Mouse (Mus musculus): ENCODE results near the gene Tbx2. TPM values are rescaled to one million over a fixed set of nuclear protein-coding genes. Genes with fewer than 3 reads are reported as not detected.

Gene Tbx2
- total and polyA plus RNA-seq, 3 experiments = 5.5 to 7.5 (median 5.7) TPM

DNA sequence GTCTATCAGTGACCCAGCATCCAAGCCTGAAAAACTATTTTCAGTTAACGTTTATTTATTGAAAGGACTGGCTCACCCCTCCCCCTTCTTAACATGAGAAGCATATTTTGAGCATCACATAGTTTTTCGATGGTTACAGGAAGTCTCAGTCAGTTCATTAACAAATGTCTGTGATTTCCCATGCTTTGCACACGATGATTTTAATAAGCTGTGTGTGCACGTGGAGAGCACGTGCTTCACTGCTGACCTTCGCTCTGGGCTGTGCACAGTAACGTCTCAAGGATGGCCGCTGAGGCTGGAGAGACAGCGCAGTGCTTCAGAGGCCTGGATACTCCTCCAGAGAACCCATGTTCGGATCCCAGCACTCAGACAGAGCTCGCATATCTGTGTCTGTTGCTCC is 25.0 kb upstream of the Tbx2 start:
- no peak overlapping the region for H3K9ac ChIP-seq (ENCODE audit: low read depth, low read length)
- intact Hi-C loops (cut with DNase I) = no loop called here

GRCm38 (mm10) chr11:85811229-85811628 is 21.1 kb upstream of the Tbx2 start:
- no peak for DNase-seq
- intact Hi-C loops (cut with DNase I) = no loop called here
- WGBS = 46% methylated on average over 4 of the region's 4 CpGs

More for the DNA sequence above, 25.0 kb upstream of the Tbx2 start:
- 75% methylated on average over 11 of the region's 11 CpGs for WGBS
- Histone ChIP-seq H3K27ac (no peak overlapping the region), H3K79me2 (replicated peaks; ENCODE audit: control insufficient read depth, insufficient read depth, low read length) (no peaks in the 10 kb centered on the region), H3K4me1 (ENCODE audit: control insufficient read depth, insufficient read depth, low read length) (no peaks in the 10 kb centered on the region; the same call in 1 of the 2 replicates), H3K4me3 (no peak overlapping the region), H3K36me3 (ENCODE audit: control insufficient read depth, insufficient read depth, low read length) (no peaks in the 10 kb centered on the region), H3K27me3 (ENCODE audit: control insufficient read depth, insufficient read depth, low read length) (no peaks in the 10 kb centered on the region)
- TF ChIP-seq EP300 (IDR thresholded peaks at IDR 0.05; ENCODE audit: insufficient read depth, low read depth, low read length) = no peak
- TF ChIP-seq POLR2A (IDR thresholded peaks at IDR 0.05; ENCODE audit: insufficient read depth, low read depth, low read length) = no peak
- no peak for TF ChIP-seq CTCF (IDR thresholded peaks at IDR 0.05)
- DNase-seq = no peak

DNA sequence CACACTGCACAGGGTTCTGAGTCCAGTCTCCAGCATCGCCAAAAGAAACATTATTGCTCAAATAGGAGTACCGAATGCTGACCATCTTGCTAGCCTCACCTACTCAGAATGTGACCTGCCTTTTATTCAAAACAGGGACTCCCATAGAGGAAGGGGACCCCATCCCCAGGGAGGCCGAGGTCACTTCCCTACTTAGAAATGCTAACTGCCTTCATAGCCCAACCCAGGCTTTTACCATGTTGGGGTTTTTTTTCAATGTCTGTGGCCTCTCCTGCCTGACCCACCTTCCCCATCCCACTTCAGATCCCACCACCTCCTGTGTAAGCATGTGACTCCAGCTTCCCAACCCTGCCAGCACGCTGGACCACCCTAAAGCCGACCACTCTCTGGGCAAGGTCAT is 20.7 kb upstream of the Tbx2 start:
- H3K4me1 ChIP-seq (ENCODE audit: control insufficient read depth, insufficient read depth, low read length) = no peaks in the 10 kb centered on the region; the same call in 1 of the 2 replicates
- no peak overlapping the region for H3K4me3 ChIP-seq
- WGBS = 88% methylated on average over 5 of the region's 5 CpGs
- H3K36me3 ChIP-seq (ENCODE audit: control insufficient read depth, insufficient read depth, low read length) = no peaks in the 10 kb centered on the region
- no peak overlapping the region for H3K27ac ChIP-seq
- intact Hi-C loops (cut with DNase I) = no loop called here
- H3K79me2 ChIP-seq (replicated peaks; ENCODE audit: control insufficient read depth, insufficient read depth, low read length) = no peaks in the 10 kb centered on the region
- DNase-seq = no peak
- no peaks in the 10 kb centered on the region for H3K27me3 ChIP-seq (ENCODE audit: control insufficient read depth, insufficient read depth, low read length)
- H3K9ac ChIP-seq (ENCODE audit: low read depth, low read length) = no peak overlapping the region
- no peak for TF ChIP-seq POLR2A (IDR thresholded peaks at IDR 0.05; ENCODE audit: insufficient read depth, low read depth, low read length)
- no peak for TF ChIP-seq CTCF (IDR thresholded peaks at IDR 0.05)
- no peak for TF ChIP-seq EP300 (IDR thresholded peaks at IDR 0.05; ENCODE audit: insufficient read depth, low read depth, low read length)

More at GRCm38 (mm10) chr11:85811229-85811628, 21.1 kb upstream of the Tbx2 start:
- Histone ChIP-seq H3K27me3 (ENCODE audit: control insufficient read depth, insufficient read depth, low read length) (no peaks in the 10 kb centered on the region), H3K4me3 (no peak overlapping the region), H3K9ac (ENCODE audit: low read depth, low read length) (no peak overlapping the region), H3K27ac (no peak overlapping the region), H3K36me3 (ENCODE audit: control insufficient read depth, insufficient read depth, low read length) (no peaks in the 10 kb centered on the region), H3K4me1 (ENCODE audit: control insufficient read depth, insufficient read depth, low read length) (no peaks in the 10 kb centered on the region; the same call in 1 of the 2 replicates), H3K79me2 (replicated peaks; ENCODE audit: control insufficient read depth, insufficient read depth, low read length) (no peaks in the 10 kb centered on the region)
- TF ChIP-seq POLR2A (IDR thresholded peaks at IDR 0.05; ENCODE audit: insufficient read depth, low read depth, low read length) = no peak
- no peak for TF ChIP-seq EP300 (IDR thresholded peaks at IDR 0.05; ENCODE audit: insufficient read depth, low read depth, low read length)
- no peak for TF ChIP-seq CTCF (IDR thresholded peaks at IDR 0.05)

DNA sequence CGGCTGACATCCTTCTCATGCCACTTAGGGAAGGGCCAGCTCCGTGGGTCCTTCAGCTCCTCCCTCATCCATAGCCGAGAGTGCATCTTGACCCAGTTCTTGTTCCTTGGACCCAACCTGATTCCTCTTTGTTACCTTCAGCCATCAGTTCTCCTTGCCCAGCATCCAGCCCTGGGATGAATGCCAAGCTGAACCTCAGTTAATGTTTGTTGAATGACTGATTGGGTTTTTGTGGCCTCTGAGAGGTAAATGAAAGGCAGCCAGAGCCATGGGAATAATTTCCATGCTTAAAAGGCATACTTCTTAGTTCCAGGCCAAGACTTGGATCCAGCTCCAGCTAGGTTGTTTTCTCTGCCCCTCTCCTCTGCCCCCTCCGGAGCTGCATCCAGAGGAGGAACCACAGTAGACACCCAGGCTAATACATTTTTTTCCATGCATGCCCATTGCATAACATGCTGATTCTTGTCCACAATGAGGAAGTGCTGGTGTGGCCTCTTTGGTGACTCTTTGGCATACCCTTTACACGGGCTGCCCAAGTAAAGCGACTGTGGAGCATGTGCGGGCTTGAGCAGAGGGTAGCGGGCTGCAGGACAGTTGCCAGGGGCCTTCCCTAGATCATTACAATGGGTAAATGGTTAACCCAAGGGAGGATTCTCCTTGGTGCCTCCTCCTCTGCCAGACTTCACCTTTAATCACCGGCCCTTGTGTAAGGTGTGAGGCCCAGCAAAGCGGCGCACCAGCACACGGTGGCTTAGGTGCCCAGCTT is 20.0 kb upstream of the Tbx2 start:
- WGBS = 93% methylated on average over 12 of the region's 12 CpGs
- Histone ChIP-seq H3K4me3 (no peak overlapping the region), H3K36me3 (ENCODE audit: control insufficient read depth, insufficient read depth, low read length) (no peaks in the 10 kb centered on the region), H3K79me2 (replicated peaks; ENCODE audit: control insufficient read depth, insufficient read depth, low read length) (no peaks in the 10 kb centered on the region), H3K27ac (no peak overlapping the region), H3K27me3 (ENCODE audit: control insufficient read depth, insufficient read depth, low read length) (no peaks in the 10 kb centered on the region), H3K4me1 (ENCODE audit: control insufficient read depth, insufficient read depth, low read length) (no peaks in the 10 kb centered on the region; the same call in 1 of the 2 replicates), H3K9ac (ENCODE audit: low read depth, low read length) (no peak overlapping the region)
- no peak for DNase-seq
- TF ChIP-seq POLR2A (IDR thresholded peaks at IDR 0.05; ENCODE audit: insufficient read depth, low read depth, low read length) (no peak), CTCF (IDR thresholded peaks at IDR 0.05) (no peak), EP300 (IDR thresholded peaks at IDR 0.05; ENCODE audit: insufficient read depth, low read depth, low read length) (no peak)
- intact Hi-C loops (cut with DNase I) = no loop called here

DNA sequence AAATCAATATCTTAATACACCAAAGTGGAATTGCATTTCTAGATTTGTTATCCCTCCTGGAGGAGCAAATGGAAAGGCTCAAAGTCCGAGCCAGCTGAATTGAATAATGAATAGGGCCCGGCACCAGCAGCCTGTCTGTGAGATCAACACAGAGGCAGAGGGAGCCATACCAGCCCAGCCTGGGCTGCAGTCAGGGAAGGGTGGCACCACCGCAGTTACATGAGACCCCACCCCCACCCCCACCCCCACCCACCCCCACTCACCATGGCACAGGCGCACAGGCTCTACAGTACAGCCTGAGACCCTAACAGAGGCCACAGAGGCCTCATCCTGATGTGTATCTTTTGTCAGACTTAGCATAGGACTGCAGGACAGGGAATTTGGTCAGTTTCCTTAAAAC is 17.7 kb upstream of the Tbx2 start:
- Histone ChIP-seq H3K4me1 (ENCODE audit: control insufficient read depth, insufficient read depth, low read length) (no peaks in the 10 kb centered on the region; the same call in 1 of the 2 replicates), H3K27me3 (ENCODE audit: control insufficient read depth, insufficient read depth, low read length) (no peaks in the 10 kb centered on the region), H3K36me3 (ENCODE audit: control insufficient read depth, insufficient read depth, low read length) (no peaks in the 10 kb centered on the region), H3K4me3 (no peak overlapping the region), H3K79me2 (replicated peaks; ENCODE audit: control insufficient read depth, insufficient read depth, low read length) (no peaks in the 10 kb centered on the region), H3K27ac (no peak overlapping the region), H3K9ac (ENCODE audit: low read depth, low read length) (no peak overlapping the region)
- no peak for TF ChIP-seq POLR2A (IDR thresholded peaks at IDR 0.05; ENCODE audit: insufficient read depth, low read depth, low read length)
- no peak for TF ChIP-seq EP300 (IDR thresholded peaks at IDR 0.05; ENCODE audit: insufficient read depth, low read depth, low read length)
- no peak for TF ChIP-seq CTCF (IDR thresholded peaks at IDR 0.05)
- DNase-seq = no peak
- 59% methylated on average over 4 of the region's 4 CpGs for WGBS
- intact Hi-C loops (cut with DNase I) = no loop called here

- H3K9ac ChIP-seq (ENCODE audit: low read depth, low read length) = no peak overlapping the region
- intact Hi-C loops (cut with DNase I) = no loop called here
- H3K27ac ChIP-seq = no peak overlapping the region
- no peak for DNase-seq
- H3K4me1 ChIP-seq (ENCODE audit: control insufficient read depth, insufficient read depth, low read length) = no peaks in the 10 kb centered on the region
- WGBS = 91% methylated on average over 5 of the region's 5 CpGs
- no peaks in the 10 kb centered on the region for H3K79me2 ChIP-seq (replicated peaks; ENCODE audit: control insufficient read depth, insufficient read depth, low read length)
- no peak for TF ChIP-seq CTCF (IDR thresholded peaks at IDR 0.05)
- H3K4me3 ChIP-seq = no peak overlapping the region
- no peaks in the 10 kb centered on the region for H3K36me3 ChIP-seq (ENCODE audit: control insufficient read depth, insufficient read depth, low read length)
- H3K27me3 ChIP-seq (ENCODE audit: control insufficient read depth, insufficient read depth, low read length) = no peaks in the 10 kb centered on the region
Measured at GRCm38 (mm10) chr11:85816471-85816870, 15.9 kb upstream of the Tbx2 start.

All from heart, adult 2 months (tissue).